Mouse (Mus musculus) gonadal fat pad, adult 2 months (tissue): ENCODE results near the gene Crybg3. TPM values are rescaled to one million over a fixed set of nuclear protein-coding genes. Genes with fewer than 3 reads are reported as not detected.

Experiments
- DNase-seq: peaks from one replicate; pipeline ENCODE4 v3.0.0-alpha.2; 2012; ENCODE audit warnings: low read depth
- polyA plus RNA-seq: library from polyadenylated mRNA; depleted of rRNA; stranded (reverse); fragments of >200 nt; gene quantifications from 2 replicates; pipeline ENCODE4 v1.2.3, GENCODE M21; 2012; rRNA removed

The Crybg3 gene
- polyA plus RNA-seq, 1 experiment: 7.2 TPM

DNA sequence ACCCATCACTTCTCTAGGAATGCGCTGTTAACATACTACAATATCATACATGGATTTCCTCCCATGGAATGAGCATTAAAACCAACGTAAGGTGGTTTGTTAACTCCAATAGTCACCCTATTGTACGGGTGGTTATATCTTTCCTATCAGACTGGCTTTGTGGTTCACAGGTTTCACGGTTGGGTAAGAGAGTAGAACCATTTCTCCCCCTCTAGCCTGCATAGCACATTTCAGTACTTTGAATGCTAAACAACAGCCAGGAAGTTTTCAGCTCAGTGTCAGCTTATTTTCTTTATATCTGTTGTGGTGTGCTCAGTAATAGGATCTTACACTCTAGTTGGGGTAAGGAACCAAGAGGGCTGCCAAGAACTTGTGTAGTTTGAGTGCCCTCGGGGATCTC is 149.0 kb downstream of the Crybg3 start:
- DNase-seq: no peak

DNA sequence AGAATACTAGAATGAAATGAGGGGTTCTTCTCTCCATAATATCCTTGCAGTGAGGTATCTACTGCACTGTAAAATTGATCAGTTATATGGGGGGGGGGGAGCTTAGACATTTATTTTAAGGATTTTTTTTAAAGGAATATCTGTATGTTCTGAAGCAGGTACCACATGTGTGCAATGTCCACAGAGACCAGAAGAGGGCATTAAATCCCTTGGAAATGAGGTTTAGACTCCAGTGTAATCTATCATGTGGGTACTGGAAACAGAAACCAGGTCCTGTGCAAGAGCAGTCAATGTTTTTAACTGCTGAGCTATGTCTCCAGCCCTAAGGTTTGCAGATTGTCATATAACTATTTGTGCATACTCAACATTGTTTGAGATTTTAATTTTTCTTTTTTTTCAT is 151.7 kb downstream of the Crybg3 start:
- no peak for DNase-seq

DNA sequence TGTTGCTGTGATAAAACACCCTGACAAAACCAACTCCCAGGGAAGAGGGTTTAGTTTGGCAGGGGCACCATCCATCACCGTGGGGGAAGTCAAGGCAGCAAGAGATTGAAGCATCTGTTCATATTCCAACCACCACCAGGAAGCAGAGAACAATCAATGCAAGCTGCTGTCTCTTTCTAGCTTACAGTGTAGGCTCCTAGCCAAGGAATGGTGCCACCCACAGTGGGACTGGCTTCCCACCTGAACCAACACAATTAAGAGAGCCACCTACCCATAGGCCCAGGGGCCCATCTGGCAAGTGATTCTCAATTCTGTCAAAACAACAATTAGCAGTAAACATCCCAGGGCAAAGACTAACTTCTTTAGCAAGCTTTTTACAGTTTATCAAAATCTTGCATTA is 152.6 kb downstream of the Crybg3 start:
- DNase-seq: no peak

DNA sequence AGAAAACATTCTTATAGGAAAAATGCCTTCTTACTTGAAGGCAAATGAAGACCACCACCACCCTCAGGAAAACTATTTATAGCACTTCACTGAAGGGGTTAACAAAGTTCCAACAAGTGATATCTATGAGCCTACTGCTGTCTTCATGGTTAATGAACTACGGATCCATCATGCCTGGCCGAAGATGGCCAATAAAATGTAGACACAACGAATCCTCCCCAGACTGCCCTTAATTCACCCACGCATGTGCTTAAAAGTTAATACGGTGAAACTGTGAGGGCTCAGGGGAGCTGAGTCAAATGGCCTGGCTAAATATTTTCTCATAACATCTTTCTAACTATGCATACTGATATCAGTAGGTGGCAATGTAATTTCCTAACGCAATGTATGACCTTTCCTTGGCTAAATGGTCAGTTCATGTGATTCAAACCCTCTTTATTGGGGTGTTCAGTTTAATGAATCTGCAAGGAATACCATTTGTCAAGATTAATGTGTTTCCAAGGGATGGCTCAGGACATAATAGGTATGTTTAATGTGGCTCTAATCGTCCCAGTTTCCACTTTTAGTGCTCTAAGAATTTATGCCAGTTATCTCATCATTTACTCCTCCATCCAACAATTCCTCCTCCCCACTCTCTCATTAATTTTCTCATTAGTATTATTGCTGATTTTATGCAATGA is 155.8 kb downstream of the Crybg3 start:
- DNase-seq: no peak

Other genes with a start within 250 kb of the Crybg3 start
- not detected in 2 replicates for gene Olfr209, start 237.0 kb downstream of the Crybg3 start, polyA plus RNA-seq
- gene Gabrr3, start 193.6 kb downstream of the Crybg3 start, polyA plus RNA-seq: not detected in 2 replicates
- gene Riox2, start 129.2 kb downstream of the Crybg3 start, polyA plus RNA-seq: 6.1 and 7.7 TPM in 2 replicates
- gene Arl6, start 38.4 kb upstream of the Crybg3 start, polyA plus RNA-seq: 5.8 and 7.9 TPM in 2 replicates